Mouse (Mus musculus) neural tube, embryonic 12.5 days (tissue): ENCODE measurements at regions not wholly inside any gene's neighbourhood (a gene's known extent, or its start where the extent isn't known, plus 50 kb on each side); places are given as distances from the start of the nearest gene placed in this dataset.

ENCODE experiments used
- ATAC-seq: fragments of 200-750 bp; cut with Nextera tagmentation; 2 replicates; pipeline ENCODE4 v1.8.0; 2017; ENCODE audit warnings: low read depth, mild to moderate bottlenecking, moderate TSS enrichment, moderate library complexity; ENCODE audit not compliant: low FRiP score
- H3K27ac ChIP-seq: fragments of 300-500 bp; sonication (generic); 2 replicates; pipeline ENCODE4 v1.5.1; 2016
- H3K27me3 ChIP-seq: fragments of 300-500 bp; sonication (generic); replicated peaks from 2 replicates; pipeline ENCODE4 v1.6.1; 2016; ENCODE audit warnings: mild to moderate bottlenecking
- H3K36me3 ChIP-seq: fragments of 300-500 bp; sonication (generic); 2 replicates; pipeline ENCODE4 v1.6.1; 2016; ENCODE audit warnings: mild to moderate bottlenecking
- H3K4me1 ChIP-seq: fragments of 300-500 bp; sonication (generic); 2 replicates; pipeline ENCODE4 v1.6.1; 2016
- H3K4me2 ChIP-seq: fragments of 300-500 bp; sonication (generic); replicated peaks from 2 replicates; pipeline ENCODE4 v1.6.1; 2016; ENCODE audit warnings: mild to moderate bottlenecking
- H3K4me3 ChIP-seq: fragments of 300-500 bp; sonication (generic); 2 replicates; pipeline ENCODE4 v1.5.1; 2016
- H3K9ac ChIP-seq: fragments of 300-500 bp; sonication (generic); 2 replicates; pipeline ENCODE4 v1.6.1; 2016; ENCODE audit warnings: mild to moderate bottlenecking
- H3K9me3 ChIP-seq: fragments of 300-500 bp; sonication (generic); 2 replicates; pipeline ENCODE4 v1.6.1; 2016; ENCODE audit warnings: mild to moderate bottlenecking
- WGBS: fragments of 180-500 bp; shearing (Covaris S2); methylation state at CpG from one replicate; pipeline ENCODE4 v1.1.7; 2016; 5-methylcytosine and 5-hydroxymethylcytosine counted together

DNA sequence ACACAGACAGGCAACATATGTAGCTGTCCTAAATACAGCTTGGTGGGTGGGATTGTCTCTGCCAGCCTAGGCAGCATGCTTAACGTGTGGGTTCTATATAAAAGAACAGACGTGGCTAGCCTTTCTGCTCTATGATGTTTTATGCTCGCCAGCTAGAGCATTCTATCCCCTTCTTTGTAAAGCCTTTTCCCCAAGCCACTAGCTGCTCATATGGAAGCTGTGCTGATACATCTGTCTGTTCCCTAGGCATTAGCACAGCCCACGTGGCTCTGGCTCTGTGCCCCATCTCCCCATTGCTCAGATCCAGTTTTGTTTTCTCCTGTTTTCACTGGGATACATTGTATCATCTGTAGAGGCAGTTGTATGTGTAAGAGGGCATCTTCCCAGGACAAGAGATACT is 511.3 kb downstream of the Adam3 start:
- Histone ChIP-seq H3K36me3 (no peaks in the 10 kb centered on the region), H3K27ac (no peak overlapping the region), H3K4me1 (no peaks in the 10 kb centered on the region), H3K4me2 (no peak overlapping the region), H3K4me3 (no peak overlapping the region), H3K9ac (no peak overlapping the region), H3K9me3 (no peaks in the 10 kb centered on the region), H3K27me3 (no peaks in the 10 kb centered on the region)
- ATAC-seq = no peak
- WGBS = 81% methylated on average over 4 of the region's 4 CpGs

DNA sequence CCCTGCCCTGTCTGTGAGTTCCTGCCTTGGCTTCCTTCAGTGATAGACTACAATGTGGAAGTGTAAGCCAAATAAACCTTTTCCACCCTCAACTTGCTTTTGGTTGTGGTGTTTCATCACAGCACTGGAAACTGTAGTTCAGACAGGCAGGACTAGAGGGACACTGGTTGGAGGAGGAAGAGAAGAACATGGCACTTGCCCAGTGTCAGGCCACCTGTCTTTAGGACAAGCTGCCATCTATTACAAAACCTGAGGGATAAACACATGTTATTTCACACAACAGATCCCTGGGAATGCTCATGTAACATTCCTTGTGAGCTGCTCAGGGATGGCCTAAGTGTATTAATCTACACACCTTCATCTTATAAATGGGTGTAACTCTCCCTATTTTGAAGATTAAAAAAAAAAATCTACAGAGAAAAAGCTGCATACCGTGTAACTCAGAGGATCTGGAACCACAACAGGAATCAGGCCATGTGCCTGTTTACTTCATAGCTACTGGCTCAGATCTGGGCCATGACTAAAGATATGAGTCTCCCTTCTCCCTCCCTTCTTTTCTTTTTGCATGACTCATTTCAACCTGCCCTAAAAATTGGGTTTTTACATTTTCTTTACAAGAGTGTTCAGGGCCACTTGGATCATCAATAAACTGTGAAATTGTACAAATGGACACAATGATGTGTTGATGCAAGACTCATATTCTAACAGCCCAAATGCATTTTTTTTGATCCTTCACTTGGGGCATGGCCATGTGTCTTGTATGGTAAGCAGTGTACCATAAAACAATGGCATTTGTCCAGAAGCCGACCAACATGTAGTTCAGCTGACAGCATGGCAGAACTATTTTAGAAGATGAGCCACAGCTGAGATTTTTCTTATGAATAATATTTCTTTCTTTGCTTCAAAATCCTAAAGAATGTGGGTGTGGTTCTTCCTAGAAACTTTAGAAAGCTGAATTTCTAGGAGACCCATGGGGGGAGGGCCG is 513.1 kb downstream of the Adam3 start:
- ATAC-seq = no peak
- no peaks in the 10 kb centered on the region for H3K36me3 ChIP-seq
- 92% methylated on average over 3 of the region's 3 CpGs for WGBS

DNA sequence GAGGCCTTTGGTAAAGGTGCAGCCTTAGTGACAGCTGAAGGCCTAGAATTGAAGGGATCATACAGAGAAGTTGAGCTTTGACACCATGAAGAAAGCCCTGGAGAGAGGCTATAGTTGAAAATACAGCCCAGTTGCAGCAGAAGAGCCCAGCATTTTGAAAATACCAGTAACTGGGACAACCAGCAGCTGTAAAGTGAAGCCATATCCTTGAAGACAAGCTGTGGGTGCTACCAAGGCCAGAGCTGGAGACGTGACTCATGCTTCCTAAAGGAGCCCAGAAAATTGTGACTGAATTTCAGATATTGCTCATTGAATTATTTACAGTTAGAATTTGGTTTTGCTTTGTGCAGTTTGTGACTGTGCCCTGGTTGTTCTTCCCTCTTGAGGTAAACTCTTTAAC is 514.6 kb downstream of the Adam3 start:
- H3K9me3 ChIP-seq = no peaks in the 10 kb centered on the region
- 87% methylated on average over 1 of the region's 1 CpGs for WGBS

More for the DNA sequence above, 513.1 kb downstream of the Adam3 start:
- Histone ChIP-seq H3K9ac (no peak overlapping the region), H3K4me2 (no peak overlapping the region), H3K27ac (no peak overlapping the region), H3K4me1 (no peaks in the 10 kb centered on the region), H3K27me3 (no peaks in the 10 kb centered on the region), H3K4me3 (no peak overlapping the region), H3K9me3 (no peaks in the 10 kb centered on the region)

More for the DNA sequence above, 514.6 kb downstream of the Adam3 start:
- Histone ChIP-seq H3K4me1 (no peaks in the 10 kb centered on the region), H3K36me3 (no peaks in the 10 kb centered on the region), H3K27me3 (no peaks in the 10 kb centered on the region), H3K27ac (no peak overlapping the region), H3K9ac (no peak overlapping the region), H3K4me2 (no peak overlapping the region), H3K4me3 (no peak overlapping the region)
- no peak for ATAC-seq
